Mouse (Mus musculus) kidney, postnatal 14 days (tissue): ENCODE measurements around the gene Dnah2.
"Not testable (repeated sequence)": the region's sequence is repeated elsewhere in the genome, so short reads cannot be mapped to it uniquely, and the experiment has no call there.

Source experiments
- DNase-seq: peaks from one replicate; pipeline ENCODE4 v3.0.0; 2022; ENCODE audit warnings: mixed read lengths

The Dnah2 gene

DNA sequence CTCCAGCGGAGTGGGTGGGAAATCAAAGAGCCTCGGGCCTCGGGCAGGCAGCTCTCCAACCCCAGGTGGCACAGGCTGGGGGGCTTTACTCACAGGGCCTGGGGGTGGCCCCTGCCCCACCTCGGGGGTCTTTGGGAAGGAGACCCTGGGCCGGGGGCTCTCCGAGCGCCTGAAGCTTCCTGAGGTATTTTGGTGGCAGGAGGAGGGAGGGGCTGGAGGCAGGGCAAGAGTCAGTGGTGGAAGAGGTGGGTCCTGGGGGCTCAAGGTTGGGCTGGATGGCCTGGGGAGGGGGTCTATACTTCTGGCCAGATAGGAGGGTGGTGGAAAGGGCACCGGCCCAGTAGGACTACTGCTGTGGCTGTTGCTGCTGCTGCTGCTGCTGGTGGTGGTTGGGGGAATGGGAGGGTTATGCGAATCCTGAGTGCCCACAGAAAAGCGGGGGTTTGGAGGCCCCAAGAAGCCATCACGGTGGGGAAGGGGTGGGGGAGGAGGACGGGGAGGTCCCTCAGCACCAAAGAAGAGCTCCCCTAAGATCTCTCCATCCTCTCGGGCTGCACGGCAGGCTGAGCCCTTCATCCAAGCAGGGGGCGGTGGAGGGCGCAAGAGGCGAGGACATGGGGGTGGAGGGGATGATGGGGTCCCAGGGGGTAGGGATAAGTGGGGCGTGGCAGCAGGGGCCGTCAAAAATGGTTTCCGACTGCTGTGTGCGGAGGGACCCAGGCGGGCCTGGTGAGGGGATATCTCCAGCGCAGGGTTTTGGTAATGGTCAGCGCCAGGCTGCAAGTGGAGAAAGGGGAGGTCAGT is 143.3 kb downstream of the Dnah2 start:
- DNase-seq = no peak

- DNase-seq = no peak
These were observed 144.1 kb downstream of the Dnah2 start for GRCm38 (mm10) chr11:69404595-69405396.

GRCm38 (mm10) chr11:69403691-69404594 is 145.0 kb downstream of the Dnah2 start:
- peak; percentile 13 for DNase-seq

DNA sequence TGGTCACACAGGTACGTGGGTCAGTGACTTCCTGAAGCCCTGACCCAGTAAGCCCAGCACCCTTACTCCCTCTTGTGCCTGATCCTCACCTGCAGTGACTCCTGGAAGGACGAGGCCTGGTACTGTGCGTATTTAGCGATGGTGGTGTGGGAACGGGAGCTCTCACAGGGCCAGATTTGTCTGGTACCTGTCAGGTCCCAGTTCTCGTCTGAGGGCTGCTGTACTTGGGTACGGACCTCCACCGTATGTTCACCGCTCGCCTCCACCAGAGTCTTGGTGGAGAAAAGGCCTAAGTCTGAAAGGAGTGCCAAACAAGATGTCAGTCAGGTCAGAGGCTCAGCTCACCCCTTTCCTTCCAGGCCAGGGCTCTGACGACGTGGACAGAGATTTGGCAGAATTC is 146.9 kb downstream of the Dnah2 start:
- DNase-seq = no peak

- peak; percentile 95 for DNase-seq
These were observed 147.7 kb downstream of the Dnah2 start for GRCm38 (mm10) chr11:69401210-69401637.

DNA sequence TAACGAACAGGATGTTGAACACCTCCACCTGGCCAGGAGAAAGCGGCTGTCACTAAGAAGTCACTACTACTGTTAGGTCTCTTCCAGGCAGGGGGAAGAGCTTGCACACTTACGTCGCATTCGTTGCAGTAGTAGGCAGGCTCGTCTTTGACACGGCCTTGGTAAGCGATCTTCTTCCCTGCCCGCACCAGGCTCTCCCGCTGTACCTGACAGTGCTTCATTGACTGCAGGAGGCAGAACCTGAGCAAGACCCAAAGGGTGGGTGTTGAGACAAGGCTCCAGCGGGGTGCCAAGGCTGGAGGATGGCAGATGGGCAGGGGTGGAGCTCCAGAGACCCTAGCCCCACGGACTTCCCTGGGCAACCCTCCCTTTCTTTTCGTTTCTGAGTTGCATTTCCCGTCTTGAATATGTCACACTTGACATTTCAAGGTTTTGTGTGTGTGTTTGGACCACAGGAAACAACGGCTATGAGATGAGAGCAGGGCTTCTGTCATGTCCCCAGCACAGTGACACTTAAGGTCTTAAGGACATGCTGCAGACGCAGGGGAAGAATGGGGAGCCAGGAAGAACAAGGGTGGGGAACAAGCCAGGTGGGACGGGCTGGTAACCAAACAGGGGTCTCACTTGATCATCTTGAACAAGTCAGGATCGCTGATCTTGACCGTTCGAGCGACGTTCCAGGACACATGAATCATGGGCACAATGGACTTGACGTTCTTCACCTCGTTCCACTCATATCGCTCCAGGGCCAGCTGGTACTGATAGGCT is 148.6 kb downstream of the Dnah2 start:
- peak; percentile 12 for DNase-seq

DNA sequence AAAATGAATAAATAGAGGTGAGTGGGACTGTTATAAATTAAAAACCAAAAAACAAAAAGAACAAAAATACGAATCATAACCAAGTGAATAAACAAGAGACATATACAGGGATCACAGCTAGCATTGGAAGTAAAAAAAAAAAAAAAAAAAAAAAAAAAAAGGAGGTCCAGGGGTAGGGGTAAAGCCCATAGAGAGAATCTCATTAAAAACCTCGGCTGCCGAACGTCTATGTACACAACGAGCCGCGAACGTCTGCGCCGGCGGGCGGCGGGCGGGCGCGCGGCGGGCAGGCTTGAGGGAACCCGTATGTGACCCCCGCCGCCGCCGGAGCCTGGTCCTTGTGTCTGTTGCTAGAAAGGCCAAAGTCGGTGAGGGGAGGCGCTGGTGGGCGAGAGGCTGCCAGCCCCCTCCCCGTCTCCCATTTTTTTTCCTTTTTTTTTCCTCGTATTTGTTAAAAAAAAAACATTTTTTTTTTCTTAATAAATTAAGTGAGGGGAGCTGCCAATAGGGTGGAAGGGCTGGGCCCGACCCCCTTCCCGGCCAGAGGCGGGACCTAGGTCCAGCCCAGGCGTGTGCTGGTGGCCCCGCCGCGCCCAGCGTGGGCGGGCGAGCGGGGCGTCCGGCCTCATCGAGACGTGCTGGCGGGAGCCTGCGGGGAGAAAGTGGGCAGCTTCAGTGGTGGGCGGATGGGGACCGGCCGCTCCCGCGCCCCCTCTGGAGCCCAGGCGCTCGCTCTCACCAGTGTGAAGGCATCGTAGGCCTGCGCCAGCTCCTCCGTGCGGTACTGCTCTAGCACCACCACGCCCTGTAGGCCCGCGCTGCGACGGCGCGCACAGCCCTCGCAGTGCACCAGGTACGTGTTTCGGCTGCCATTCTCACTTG is 149.5 kb downstream of the Dnah2 start:
- DNase-seq = peak; percentile 38

- DNase-seq = peak; percentile 17
These were observed 150.3 kb downstream of the Dnah2 start for GRCm38 (mm10) chr11:69398486-69399200.

- peak; percentile 78 for DNase-seq
These were observed 150.9 kb downstream of the Dnah2 start, which contains the start of gene Tmem88 for GRCm38 (mm10) chr11:69398059-69398458. TSS of gene Tmem88 (minus strand) at chr11:69398234.

- DNase-seq = peak; percentile 43
These were observed 151.3 kb downstream of the Dnah2 start for GRCm38 (mm10) chr11:69397581-69398057.

- DNase-seq = peak; percentile 79
These were observed 152.1 kb downstream of the Dnah2 start for GRCm38 (mm10) chr11:69396772-69397171.

GRCm38 (mm10) chr11:69395634-69396373 is 153.1 kb downstream of the Dnah2 start:
- DNase-seq = peak; percentile 98

- DNase-seq = peak; percentile 95
These were observed 153.7 kb downstream of the Dnah2 start, which contains the start of the genes Naa38 and Cyb5d1 for GRCm38 (mm10) chr11:69395235-69395633. TSS of gene Naa38 (plus strand) at chr11:69395487. TSS of gene Cyb5d1 (minus strand) at chr11:69395631.

DNA sequence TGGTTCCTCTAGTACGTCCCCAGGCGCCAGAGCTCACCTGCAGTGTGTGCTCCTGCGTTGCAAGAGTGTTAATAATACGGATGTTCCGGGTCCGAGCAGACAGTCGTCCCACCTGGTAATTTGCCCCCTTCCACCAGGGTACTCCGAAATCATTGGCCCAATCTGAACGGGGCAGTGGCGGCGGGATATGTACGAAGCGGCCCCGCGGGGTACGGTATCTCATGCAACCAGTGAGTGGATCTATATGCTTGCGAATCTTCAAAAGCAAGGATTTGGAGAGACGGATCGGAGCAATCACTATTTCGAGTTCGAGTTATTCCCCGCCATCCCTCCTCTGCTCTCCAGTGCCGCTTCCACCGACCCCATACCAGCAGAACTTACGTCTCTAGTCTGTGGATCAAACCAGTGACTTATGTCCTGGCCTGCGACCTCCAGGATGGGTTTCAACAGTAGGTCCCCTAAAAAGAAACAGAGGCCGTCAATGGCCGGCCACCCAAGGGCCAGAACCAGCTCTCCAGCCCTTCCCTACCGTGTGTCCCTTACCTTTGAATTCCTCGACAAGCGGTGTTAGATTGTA is 154.2 kb downstream of the Dnah2 start:
- DNase-seq = not testable (repeated sequence)

DNA sequence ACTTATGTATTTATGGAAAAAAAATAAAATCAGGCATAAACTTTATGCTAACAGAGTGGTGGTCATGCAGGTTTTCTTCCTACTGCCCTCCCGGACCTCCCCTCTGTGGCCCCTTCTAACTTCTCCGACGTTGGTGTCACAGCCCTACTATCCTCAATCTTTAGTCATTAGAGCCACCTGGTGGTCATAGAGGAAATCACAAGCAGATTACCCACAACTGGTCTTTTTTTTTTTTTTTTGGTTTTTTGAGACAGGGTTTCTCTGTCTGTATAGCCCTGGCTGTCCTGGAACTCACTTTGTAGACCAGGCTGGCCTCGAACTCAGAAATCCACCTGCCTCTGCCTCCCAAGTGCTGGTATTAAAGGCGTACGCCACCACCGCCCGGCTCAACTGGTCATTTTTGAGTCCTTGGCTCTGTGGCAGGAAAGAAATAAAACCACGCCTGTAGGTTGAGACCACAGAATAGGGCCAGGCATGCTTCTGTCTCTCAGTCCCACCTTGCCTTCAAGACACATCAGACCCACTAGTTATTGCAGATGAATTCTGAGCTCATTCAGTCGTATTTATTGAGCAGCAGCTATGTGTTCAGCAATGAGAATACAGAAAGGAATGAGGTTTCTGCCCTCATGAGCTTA is 158.4 kb downstream of the Dnah2 start:
- DNase-seq = peak; percentile 85

DNA sequence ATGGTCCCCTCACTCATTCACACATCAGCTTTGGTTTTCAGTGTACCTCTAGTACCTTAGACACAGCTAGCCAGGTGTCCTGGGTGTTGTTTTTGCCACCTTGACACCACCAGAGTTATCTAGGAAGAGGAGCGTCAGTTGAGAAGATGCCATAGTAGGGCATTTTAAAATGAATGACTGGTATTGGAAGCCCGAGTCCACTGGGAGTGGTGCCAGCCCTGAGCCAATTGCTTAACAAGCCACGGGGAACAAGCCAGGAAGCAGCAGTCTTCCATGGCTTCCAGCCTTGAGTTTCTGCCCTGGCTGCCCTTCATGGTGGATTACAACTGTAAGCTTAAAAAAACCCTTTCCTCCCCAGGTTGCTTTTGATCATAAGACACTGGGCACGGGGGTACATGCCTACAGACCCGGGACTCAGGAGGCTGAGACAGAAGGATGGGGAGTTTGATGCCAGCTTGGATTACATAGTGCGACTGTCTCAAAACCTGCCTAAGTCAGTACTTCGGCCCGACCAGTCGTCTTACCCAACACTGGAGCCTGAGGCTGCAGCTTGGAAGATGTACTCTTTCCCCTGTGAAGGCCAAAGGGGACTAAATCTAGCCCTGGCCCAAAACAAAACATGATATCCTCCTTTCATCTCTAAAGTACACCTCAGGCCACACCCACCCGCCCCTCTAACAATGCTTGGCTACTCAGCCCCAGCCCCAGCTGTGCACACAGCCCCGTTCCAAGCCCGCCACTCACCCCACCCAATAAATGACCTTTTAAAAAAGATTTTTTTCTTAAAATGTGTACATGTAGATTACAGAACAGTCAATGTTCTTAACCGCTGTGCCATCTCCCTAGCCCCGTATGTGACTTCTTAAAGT is 159.1 kb downstream of the Dnah2 start:
- no peak for DNase-seq

GRCm38 (mm10) chr11:69388680-69389079 is 160.2 kb downstream of the Dnah2 start:
- no peak for DNase-seq
